Mouse (Mus musculus): ENCODE results near the gene Plcl1. TPM values are rescaled to one million over a fixed set of nuclear protein-coding genes. Genes with fewer than 3 reads are reported as not detected.

Plcl1 gene
- total and polyA plus RNA-seq, 3 experiments, result not detected

GRCm38 (mm10) chr1:55489355-55489754 is 83.6 kb downstream of the Plcl1 start:
- Histone ChIP-seq H3K4me1 (ENCODE audit: control insufficient read depth in 1 of 2, insufficient read depth in 2 of 2, low read length in 2 of 2) (no peaks in the 10 kb centered on the region), H3K27ac (ENCODE audit: control insufficient read depth, low read depth, low read length) (no peak overlapping the region), H3K79me2 (ENCODE audit: control insufficient read depth, insufficient read depth, low read length, poor library complexity) (no peaks in the 10 kb centered on the region), H3K36me3 (ENCODE audit: control insufficient read depth in 1 of 2, insufficient read depth in 2 of 2, low read length in 2 of 2) (no peaks in the 10 kb centered on the region), H3K27me3 (ENCODE audit: control insufficient read depth in 1 of 2, insufficient read depth in 2 of 2, low read length in 2 of 2) (no peaks in the 10 kb centered on the region), H3K4me3 (ENCODE audit: control insufficient read depth in 1 of 2, insufficient read depth in 1 of 2, low read depth in 2 of 2, low read length in 2 of 2) (no peak overlapping the region), H3K9ac (ENCODE audit: control insufficient read depth, low read depth, low read length, poor library complexity, severe bottlenecking) (no peak overlapping the region), H3K9me3 (replicated peaks; ENCODE audit: insufficient read depth, low read length) (no peaks in the 10 kb centered on the region)
- TF ChIP-seq SIN3A (IDR thresholded peaks at IDR 0.05; ENCODE audit: low read length), result no peak
- DNase-seq (ENCODE audit: low read depth, low spot score), result no peak

GRCm38 (mm10) chr1:55499872-55500271 is 94.2 kb downstream of the Plcl1 start:
- Histone ChIP-seq H3K27ac (ENCODE audit: control insufficient read depth, low read depth, low read length) (no peak overlapping the region), H3K4me1 (ENCODE audit: control insufficient read depth in 1 of 2, insufficient read depth in 2 of 2, low read length in 2 of 2) (no peaks in the 10 kb centered on the region), H3K79me2 (ENCODE audit: control insufficient read depth, insufficient read depth, low read length, poor library complexity) (no peaks in the 10 kb centered on the region), H3K9me3 (replicated peaks; ENCODE audit: insufficient read depth, low read length) (no peaks in the 10 kb centered on the region), H3K36me3 (ENCODE audit: control insufficient read depth in 1 of 2, insufficient read depth in 2 of 2, low read length in 2 of 2) (no peaks in the 10 kb centered on the region), H3K27me3 (ENCODE audit: control insufficient read depth in 1 of 2, insufficient read depth in 2 of 2, low read length in 2 of 2) (no peaks in the 10 kb centered on the region), H3K9ac (ENCODE audit: control insufficient read depth, low read depth, low read length, poor library complexity, severe bottlenecking) (no peak overlapping the region), H3K4me3 (ENCODE audit: control insufficient read depth in 1 of 2, insufficient read depth in 1 of 2, low read depth in 2 of 2, low read length in 2 of 2) (no peak overlapping the region)
- TF ChIP-seq GABPA (IDR thresholded peaks at IDR 0.05; ENCODE audit: low read depth, low read length) (no peak), HCFC1 (IDR thresholded peaks at IDR 0.05; ENCODE audit: low read depth, low read length) (no peak), BHLHE40 (IDR thresholded peaks at IDR 0.05; ENCODE audit: borderline replicate concordance, low read depth, low read length) (no peak), POLR2A (IDR thresholded peaks at IDR 0.05; ENCODE audit: control insufficient read depth in 1 of 2, insufficient read depth in 1 of 2, low read depth in 1 of 2, low read length in 2 of 2, poor library complexity in 1 of 2) (no peak), RCOR1 (IDR thresholded peaks at IDR 0.05; ENCODE audit: low read depth, low read length) (no peak), ZMIZ1 (IDR thresholded peaks at IDR 0.05; ENCODE audit: low read depth, low read length) (no peak), NELFE (IDR thresholded peaks at IDR 0.05; ENCODE audit: low read depth, low read length) (no peak), ZNF384 (IDR thresholded peaks at IDR 0.05; ENCODE audit: low read depth, low read length) (no peak), USF1 (IDR thresholded peaks at IDR 0.05; ENCODE audit: low read depth, low read length) (no peak), MYB (IDR thresholded peaks at IDR 0.05; ENCODE audit: low read depth, low read length) (no peak), CHD2 (IDR thresholded peaks at IDR 0.05; ENCODE audit: low read length) (no peak), TAL1 (IDR thresholded peaks at IDR 0.05; ENCODE audit: low read length) (no peak), SIN3A (IDR thresholded peaks at IDR 0.05; ENCODE audit: low read length) (no peak), POLR2AphosphoS5 (IDR thresholded peaks at IDR 0.05; ENCODE audit: borderline replicate concordance, low read depth, low read length) (no peak), RAD21 (IDR thresholded peaks at IDR 0.05; ENCODE audit: low read depth, low read length) (no peak)
- DNase-seq (ENCODE audit: low read depth, low spot score), result no peak

- Histone ChIP-seq H3K27ac (ENCODE audit: control insufficient read depth, low read depth, low read length) (no peak overlapping the region), H3K79me2 (ENCODE audit: control insufficient read depth, insufficient read depth, low read length, poor library complexity) (no peaks in the 10 kb centered on the region), H3K9ac (ENCODE audit: control insufficient read depth, low read depth, low read length, poor library complexity, severe bottlenecking) (no peak overlapping the region), H3K9me3 (replicated peaks; ENCODE audit: insufficient read depth, low read length) (no peaks in the 10 kb centered on the region), H3K4me1 (ENCODE audit: control insufficient read depth in 1 of 2, insufficient read depth in 2 of 2, low read length in 2 of 2) (no peaks in the 10 kb centered on the region), H3K4me3 (ENCODE audit: control insufficient read depth in 1 of 2, insufficient read depth in 1 of 2, low read depth in 2 of 2, low read length in 2 of 2) (no peak overlapping the region), H3K36me3 (ENCODE audit: control insufficient read depth in 1 of 2, insufficient read depth in 2 of 2, low read length in 2 of 2) (no peaks in the 10 kb centered on the region), H3K27me3 (ENCODE audit: control insufficient read depth in 1 of 2, insufficient read depth in 2 of 2, low read length in 2 of 2) (no peaks in the 10 kb centered on the region)
- no peak for DNase-seq (ENCODE audit: low read depth, low spot score)
- no peak for TF ChIP-seq GABPA (IDR thresholded peaks at IDR 0.05; ENCODE audit: low read depth, low read length)
- no peak for TF ChIP-seq E2F4 (IDR thresholded peaks at IDR 0.05; ENCODE audit: borderline replicate concordance, low read depth, low read length)
- no peak for TF ChIP-seq POLR2AphosphoS2 (IDR thresholded peaks at IDR 0.05; ENCODE audit: low read length)
- no peak for TF ChIP-seq MYC (IDR thresholded peaks at IDR 0.05; ENCODE audit: low read depth, low read length)
- no peak for TF ChIP-seq CHD2 (IDR thresholded peaks at IDR 0.05; ENCODE audit: low read length)
Measured at GRCm38 (mm10) chr1:55500981-55501682, 95.4 kb downstream of the Plcl1 start.

All from MEL (cell line).